14 mouse cellular contexts compared by ENCODE assay signal in genomic region chr7:25079496-25080026, GRCm38 (mm10). TPM values are rescaled to one million over a fixed set of nuclear protein-coding genes. Genes with fewer than 3 reads are reported as not detected.
DNase-seq lines count a peak whose midpoint lies in the region; ATAC-seq and TF ChIP-seq lines count a peak whose summit lies in the region.
"Had no signal": no experiment of that assay in that cellular context is flagged by ENCODE, and none has a peak within 500 bp of the region (broad histone marks: within the 10 kb centered on the region; RNA-seq: fewer than 3 reads in every experiment).

No protein-coding gene starts in this region.

- peaks cover 52% of the 10 kb centered on the region for H3K36me3 ChIP-seq in heart, embryonic 13.5 days
- H3K36me3 ChIP-seq in testis, adult 2 months (ENCODE audit: control insufficient read depth, insufficient read depth, low read length): peaks cover 2% of the 10 kb centered on the region

- peaks cover 45% of the 10 kb centered on the region for H3K4me1 ChIP-seq in heart, embryonic 13.5 days
- peaks cover 8% of the 10 kb centered on the region for H3K4me1 ChIP-seq in testis, adult 2 months (ENCODE audit: control insufficient read depth, insufficient read depth, low read length)

- DNase-seq in heart, adult 18-20 months: no peak
- no peak for DNase-seq in testis, postnatal 10 days (ENCODE audit: low spot score)
- DNase-seq in kidney, postnatal 36 days: peak; percentile 54 to 73
- DNase-seq in gastrocnemius, adult 18-20 months (ENCODE audit: low spot score): no peak
- DNase-seq in urinary bladder, postnatal 10 days (ENCODE audit: low spot score): no peak
- DNase-seq: adrenal gland, adult 2 months; cerebellum, adult 8-10 months; heart, adult 2 months; layer of hippocampus, adult 9-11 months; lung, adult 18-20 months; retina, postnatal 1 day had no signal

- H3K4me3 ChIP-seq in heart, embryonic 13.5 days: no peak overlapping the region
- H3K4me3 ChIP-seq in testis, adult 2 months (ENCODE audit: control insufficient read depth, low read depth, low read length): no peak overlapping the region
- H3K4me3 ChIP-seq: heart, adult 2 months; neural tube, embryonic 15.5 days had no signal

- no peak overlapping the region for H3K4me2 ChIP-seq in heart, embryonic 13.5 days

- ATAC-seq in heart, embryonic 13.5 days (ENCODE audit: extremely low read depth, insufficient number of reproducible peaks, low FRiP score, low TSS enrichment): no peak

- H3K9me3 ChIP-seq in heart, embryonic 13.5 days: no peaks in the 10 kb centered on the region
- H3K9me3 ChIP-seq: neural tube, embryonic 15.5 days had no signal

- peak overlapping the region; percentile 33; the same call in 1 of the 2 replicates for H3K9ac ChIP-seq in heart, embryonic 13.5 days

- H3K27me3 ChIP-seq in heart, embryonic 13.5 days (replicated peaks): no peaks in the 10 kb centered on the region
- H3K27me3 ChIP-seq in testis, adult 2 months (ENCODE audit: control insufficient read depth, insufficient read depth, low read length): no peaks in the 10 kb centered on the region
- H3K27me3 ChIP-seq: neural tube, embryonic 15.5 days had no signal

- no peak for TF ChIP-seq CTCF in testis, adult 2 months (IDR thresholded peaks at IDR 0.05; ENCODE audit: control insufficient read depth, insufficient read depth, insufficient replicate concordance, low read depth, low read length)

- H3K27ac ChIP-seq in heart, embryonic 13.5 days (replicated peaks): no peak overlapping the region
- no peak overlapping the region for H3K27ac ChIP-seq in testis, adult 2 months (ENCODE audit: control insufficient read depth, insufficient read depth, low read depth, low read length)
- H3K27ac ChIP-seq: heart, adult 2 months; neural tube, embryonic 15.5 days had no signal

- WGBS in heart, embryonic 13.5 days: 78% methylated on average over 12 of the region's 12 CpGs

- TF ChIP-seq POLR2A in testis, adult 2 months (IDR thresholded peaks at IDR 0.05; ENCODE audit: control insufficient read depth, low read depth, low read length): peak; percentile 13; the same call in 1 of the 2 replicates

RNA-seq across cellular contexts. Expression of gene Zfp574, which starts 7.2 kb away (rescaled TPM):
- polyA plus RNA-seq in heart, embryonic 13.5 days (2015; fragmentation: Nextera tagmentation; extraction: Ambion mirVana): 19.3 and 20.1 TPM in 2 replicates
- 1 to 10 TPM; 8.3 to 9.9 TPM for total RNA-seq in heart, adult 18-20 months (2021)
- 267 and 276 TPM in 2 replicates for polyA plus RNA-seq in testis, adult 2 months (2012; rRNA removed)
- 1 to 10 TPM; 7.5 to 7.7 TPM for total RNA-seq in gastrocnemius, adult 18-20 months (2021)

RNA-seq across cellular contexts. Expression of gene Grik5, which starts 7.4 kb away (rescaled TPM):
- polyA plus RNA-seq in heart, embryonic 13.5 days (2015; fragmentation: Nextera tagmentation; extraction: Ambion mirVana): 4.1 and 4.6 TPM in 2 replicates
- 1 to 10 TPM; 3.9 to 4.4 TPM for total RNA-seq in heart, adult 18-20 months (2021)
- 83.7 and 86.7 TPM in 2 replicates for polyA plus RNA-seq in testis, adult 2 months (2012; rRNA removed)
- 1 to 10 TPM; 1.7 to 2.7 TPM for total RNA-seq in gastrocnemius, adult 18-20 months (2021)

Comparison
In these comparisons a context has a peak if more than half of its experiments do, and no peak if none do; other contexts are left out.
1. DNase-seq: peak in kidney, postnatal 36 days (2 of 2); none in heart, adult 18-20 months (0 of 2), testis, postnatal 10 days (single experiment), gastrocnemius, adult 18-20 months (single experiment) and urinary bladder, postnatal 10 days (single experiment).